Mouse (Mus musculus): ENCODE results near the gene Cbln3. TPM values are rescaled to one million over a fixed set of nuclear protein-coding genes. Genes with fewer than 3 reads are reported as not detected.

Gene Cbln3
- polyA plus RNA-seq, 1 experiment from 2014 or later: 0.42 TPM

DNA sequence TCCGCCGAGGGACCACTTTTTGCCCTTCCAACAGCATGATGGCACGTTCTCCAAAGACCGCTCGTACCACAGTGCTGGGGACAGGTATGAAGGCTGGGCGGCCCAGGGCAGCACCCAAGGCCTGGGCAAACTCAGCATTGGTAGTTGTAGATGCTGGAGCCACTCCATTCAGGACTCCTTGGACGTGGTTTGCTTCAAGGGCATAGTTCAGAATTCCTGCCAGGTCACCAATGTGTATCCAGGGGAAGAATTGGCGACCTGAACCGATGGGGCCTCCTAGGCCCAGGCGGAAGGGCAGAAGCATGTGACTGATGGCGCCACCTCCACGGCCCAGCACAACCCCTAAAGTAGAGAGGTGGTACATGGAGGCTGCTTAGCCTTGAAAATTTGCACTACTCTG is 13.5 kb upstream of the Cbln3 start:
- H3K4me3 ChIP-seq (replicated peaks): no peak overlapping the region
- H3K27ac ChIP-seq: no peak overlapping the region
- H3K4me2 ChIP-seq: no peak overlapping the region
- no peak for ATAC-seq (ENCODE audit: insufficient read depth, low FRiP score, low read depth)
- WGBS: 90% methylated on average over 12 of the region's 12 CpGs
- H3K27me3 ChIP-seq (replicated peaks): no peaks in the 10 kb centered on the region
- H3K36me3 ChIP-seq: peaks cover 46% of the 10 kb centered on the region
- H3K4me1 ChIP-seq: peaks cover 19% of the 10 kb centered on the region; the same call in 1 of the 2 replicates
- H3K9ac ChIP-seq: no peak overlapping the region
- H3K9me3 ChIP-seq: no peaks in the 10 kb centered on the region

GRCm38 (mm10) chr14:55886571-55887382 is 2.6 kb upstream of the Cbln3 start:
- Histone ChIP-seq H3K9ac (0 out of 2 replicates have a peak overlapping the region, but pooled peaks have one; percentile 9), H3K27ac (peak overlapping the region; percentile 97; the same call in 1 of the 2 replicates), H3K27me3 (replicated peaks) (no peaks in the 10 kb centered on the region), H3K4me1 (peaks cover 32% of the 10 kb centered on the region), H3K4me2 (peak overlapping the region; percentile 85), H3K4me3 (replicated peaks) (peak overlapping the region; percentile 76; the same call in 1 of the 2 replicates), H3K36me3 (peaks cover 44% of the 10 kb centered on the region), H3K9me3 (no peaks in the 10 kb centered on the region)
- ATAC-seq (ENCODE audit: insufficient read depth, low FRiP score, low read depth): no peak
- WGBS: 83% methylated on average over 24 of the region's 24 CpGs

DNA sequence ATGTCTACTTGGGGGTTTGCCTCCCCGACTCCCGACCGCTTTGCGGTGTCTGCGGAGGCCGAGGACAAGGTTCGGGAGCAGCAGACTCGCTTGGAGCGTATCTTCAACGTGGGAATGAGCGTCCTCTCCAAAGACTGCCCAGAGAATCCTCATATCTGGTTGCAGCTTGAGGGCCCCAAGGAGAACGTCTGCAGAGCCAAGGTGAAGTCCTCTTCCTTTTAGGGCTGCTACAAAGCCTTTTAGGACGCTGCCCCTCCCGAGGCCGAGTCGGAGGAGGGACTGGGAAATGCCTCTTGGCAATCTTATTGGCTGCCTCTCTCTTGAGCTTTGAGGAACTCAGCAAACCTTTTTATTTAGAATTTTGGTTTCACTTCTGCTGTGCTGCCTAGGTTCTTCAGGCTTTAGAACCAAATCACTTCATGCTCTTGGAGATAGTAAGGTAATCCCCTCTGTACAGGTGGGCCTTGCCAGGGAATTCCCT is 1.6 kb upstream of the Cbln3 start:
- 1% methylated on average over 16 of the region's 16 CpGs for WGBS
- Histone ChIP-seq H3K36me3 (peaks cover 35% of the 10 kb centered on the region), H3K4me3 (replicated peaks) (peak overlapping the region; percentile 76), H3K4me2 (peak overlapping the region; percentile 85), H3K27me3 (replicated peaks) (no peaks in the 10 kb centered on the region), H3K27ac (peak overlapping the region; percentile 97), H3K9ac (peak overlapping the region; percentile 83), H3K9me3 (no peaks in the 10 kb centered on the region), H3K4me1 (peaks cover 32% of the 10 kb centered on the region)
- ATAC-seq (ENCODE audit: insufficient read depth, low FRiP score, low read depth): no peak

DNA sequence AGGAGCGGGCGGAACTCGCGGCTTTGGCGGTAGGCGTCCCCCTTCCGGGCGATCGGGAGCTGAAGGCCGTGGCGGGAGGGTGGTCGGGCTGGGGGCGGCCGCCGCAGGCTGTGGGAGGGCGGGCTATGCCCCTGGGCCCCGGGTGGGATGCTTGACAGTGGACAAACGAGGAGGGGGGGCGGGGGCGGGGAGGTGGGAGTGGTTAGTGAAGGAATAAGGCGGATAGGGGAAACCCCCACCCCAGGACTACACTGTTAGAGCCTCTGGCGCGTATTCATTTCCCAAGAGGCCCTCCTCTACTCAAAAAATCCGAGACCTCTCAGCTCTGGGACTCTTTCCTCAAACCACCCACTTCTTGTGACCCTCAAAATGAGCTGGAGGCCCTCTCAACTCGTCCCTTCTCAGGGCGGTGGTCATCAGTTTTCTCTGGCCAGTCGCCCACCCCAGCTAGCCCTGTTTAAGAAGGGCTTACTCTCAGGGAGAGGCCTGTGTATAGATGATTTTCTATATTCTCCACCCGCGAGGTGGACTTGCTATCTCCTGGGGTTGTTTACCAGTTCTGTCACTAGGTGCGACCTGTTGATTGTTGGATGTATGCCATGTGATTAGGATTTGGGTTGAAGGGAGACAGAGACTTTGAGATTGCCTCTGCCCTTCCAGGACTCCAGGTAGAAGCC is 1.1 kb upstream of the Cbln3 start:
- Histone ChIP-seq H3K27me3 (replicated peaks) (no peaks in the 10 kb centered on the region), H3K4me3 (replicated peaks) (peak overlapping the region; percentile 76), H3K4me1 (peaks cover 32% of the 10 kb centered on the region), H3K36me3 (peaks cover 31% of the 10 kb centered on the region), H3K9me3 (no peaks in the 10 kb centered on the region), H3K27ac (peak overlapping the region; percentile 97), H3K4me2 (peak overlapping the region; percentile 85), H3K9ac (peak overlapping the region; percentile 83)
- under 1% methylated on average over 29 of the region's 30 CpGs for WGBS
- ATAC-seq (ENCODE audit: insufficient read depth, low FRiP score, low read depth): peak; percentile 51; the same call in 1 of the 2 replicates

GRCm38 (mm10) chr14:55884713-55885113 is 521 bp upstream of the Cbln3 start, which contains the start of gene Khnyn:
Gene Khnyn, plus strand, starts transcription at chr14:55884947.
- peak within 1 kb of the TSS; percentile 83 for H3K9ac ChIP-seq
- H3K27me3 ChIP-seq (replicated peaks): no peaks in the 10 kb centered on the region
- peak; percentile 93 for ATAC-seq (ENCODE audit: insufficient read depth, low FRiP score, low read depth)
- H3K36me3 ChIP-seq: peaks cover 27% of the 10 kb centered on the region
- H3K9me3 ChIP-seq: no peaks in the 10 kb centered on the region
- H3K4me1 ChIP-seq: peaks cover 32% of the 10 kb centered on the region
- H3K4me2 ChIP-seq: peak within 1 kb of the TSS; percentile 85
- peak within 1 kb of the TSS; percentile 76 for H3K4me3 ChIP-seq (replicated peaks)
- 1% methylated on average over 28 of the region's 30 CpGs for WGBS
- H3K27ac ChIP-seq: peak within 1 kb of the TSS; percentile 97

DNA sequence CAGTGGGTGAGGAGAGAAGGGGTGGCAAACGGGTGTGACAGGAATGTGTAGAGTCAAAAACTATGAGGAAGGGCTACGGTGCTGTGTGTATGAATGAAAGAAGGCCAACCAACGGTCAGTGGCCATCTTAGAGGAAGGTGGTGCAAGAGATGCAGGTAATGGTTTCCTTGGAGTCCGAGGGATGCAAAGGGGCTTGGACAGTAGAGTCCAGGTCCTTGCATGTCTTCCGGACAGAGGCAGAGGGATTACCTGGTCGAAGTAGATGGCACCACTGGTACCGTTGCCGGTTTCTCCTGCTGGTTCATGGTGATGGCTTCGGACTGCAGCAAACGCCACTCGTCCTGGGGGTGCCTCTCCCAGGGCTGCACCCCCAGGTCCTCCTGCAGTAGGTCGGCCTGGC is 529 bp downstream of the Cbln3 start:
- Histone ChIP-seq H3K9ac (no peak overlapping the region), H3K27ac (peak overlapping the region; percentile 97), H3K27me3 (replicated peaks) (no peaks in the 10 kb centered on the region), H3K36me3 (peaks cover 19% of the 10 kb centered on the region; the same call in 1 of the 2 replicates), H3K4me1 (peaks cover 32% of the 10 kb centered on the region), H3K4me2 (no peak overlapping the region), H3K4me3 (replicated peaks) (no peak overlapping the region), H3K9me3 (no peaks in the 10 kb centered on the region)
- 90% methylated on average over 12 of the region's 12 CpGs for WGBS
- ATAC-seq (ENCODE audit: insufficient read depth, low FRiP score, low read depth): no peak

DNA sequence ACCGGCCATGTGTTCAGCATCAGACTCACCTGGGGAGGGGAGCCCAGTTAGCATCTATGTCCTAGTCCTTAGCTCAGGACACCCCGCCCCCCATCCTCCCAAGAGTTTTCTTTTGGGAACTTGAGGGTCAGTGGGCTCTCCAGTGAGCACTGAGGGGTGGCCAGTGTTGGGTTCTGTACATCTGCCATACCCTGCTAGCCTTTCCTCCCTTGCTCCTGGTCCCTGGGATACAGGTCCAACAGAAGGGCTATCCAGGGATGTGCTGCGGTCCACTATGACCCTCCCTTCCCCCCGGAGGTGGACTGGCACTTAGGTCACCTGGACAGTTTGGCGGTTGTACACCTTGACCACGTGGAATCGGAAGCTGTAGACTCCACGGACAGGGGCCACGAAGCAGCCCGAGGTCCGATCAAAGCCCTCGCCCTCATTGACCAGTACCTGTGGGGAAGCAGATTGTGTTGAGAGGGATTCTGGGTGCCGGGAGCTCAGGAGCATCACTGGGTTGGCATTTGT is 987 bp downstream of the Cbln3 start:
- Histone ChIP-seq H3K4me1 (peaks cover 32% of the 10 kb centered on the region), H3K4me2 (no peak overlapping the region), H3K27me3 (replicated peaks) (no peaks in the 10 kb centered on the region), H3K9ac (no peak overlapping the region), H3K27ac (peak overlapping the region; percentile 58), H3K4me3 (replicated peaks) (no peak overlapping the region), H3K9me3 (no peaks in the 10 kb centered on the region), H3K36me3 (peaks cover 14% of the 10 kb centered on the region; the same call in 1 of the 2 replicates)
- WGBS: 90% methylated on average over 13 of the region's 13 CpGs
- no peak for ATAC-seq (ENCODE audit: insufficient read depth, low FRiP score, low read depth)

DNA sequence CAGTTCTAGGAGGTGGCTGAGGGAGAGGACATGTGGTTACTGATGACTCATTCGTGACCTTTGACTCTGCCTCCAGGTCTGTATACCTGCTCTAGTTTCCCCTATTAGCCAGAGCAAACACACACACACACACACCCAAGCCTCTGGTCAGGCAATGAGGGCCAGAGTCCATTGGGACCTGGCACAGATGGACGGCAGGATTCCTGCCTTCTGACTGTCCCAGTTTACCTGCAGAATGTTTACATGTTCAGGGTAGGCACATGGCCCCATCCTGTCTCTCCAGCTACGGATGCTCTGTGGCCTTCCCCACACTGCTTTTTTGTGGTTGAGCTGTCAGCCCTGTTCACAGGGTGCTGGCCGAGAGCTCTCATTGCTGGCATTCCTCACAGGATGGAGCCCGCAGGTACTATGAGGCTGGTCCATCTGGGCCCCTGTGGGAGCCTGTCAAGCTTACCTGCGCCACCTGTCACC is 2.0 kb downstream of the Cbln3 start:
- peak; percentile 61 for ATAC-seq (ENCODE audit: insufficient read depth, low FRiP score, low read depth)
- Histone ChIP-seq H3K36me3 (peaks cover 7% of the 10 kb centered on the region; the same call in 1 of the 2 replicates), H3K9me3 (no peaks in the 10 kb centered on the region), H3K4me3 (replicated peaks) (no peak overlapping the region), H3K4me2 (no peak overlapping the region), H3K4me1 (peaks cover 29% of the 10 kb centered on the region), H3K27me3 (replicated peaks) (no peaks in the 10 kb centered on the region), H3K27ac (peak overlapping the region; percentile 58), H3K9ac (no peak overlapping the region)
- WGBS: 41% methylated on average over 6 of the region's 6 CpGs

- peaks cover 17% of the 10 kb centered on the region for H3K4me1 ChIP-seq
- WGBS: 68% methylated on average over 8 of the region's 8 CpGs
- no peaks in the 10 kb centered on the region for H3K27me3 ChIP-seq (replicated peaks)
- no peaks in the 10 kb centered on the region for H3K9me3 ChIP-seq
- no peak overlapping the region for H3K4me2 ChIP-seq
- no peaks in the 10 kb centered on the region for H3K36me3 ChIP-seq
- no peak overlapping the region for H3K9ac ChIP-seq
- H3K27ac ChIP-seq: no peak overlapping the region
- no peak for ATAC-seq (ENCODE audit: insufficient read depth, low FRiP score, low read depth)
- no peak overlapping the region for H3K4me3 ChIP-seq (replicated peaks)
Observed at GRCm38 (mm10) chr14:55880982-55881381, 3.2 kb downstream of the Cbln3 start.

DNA sequence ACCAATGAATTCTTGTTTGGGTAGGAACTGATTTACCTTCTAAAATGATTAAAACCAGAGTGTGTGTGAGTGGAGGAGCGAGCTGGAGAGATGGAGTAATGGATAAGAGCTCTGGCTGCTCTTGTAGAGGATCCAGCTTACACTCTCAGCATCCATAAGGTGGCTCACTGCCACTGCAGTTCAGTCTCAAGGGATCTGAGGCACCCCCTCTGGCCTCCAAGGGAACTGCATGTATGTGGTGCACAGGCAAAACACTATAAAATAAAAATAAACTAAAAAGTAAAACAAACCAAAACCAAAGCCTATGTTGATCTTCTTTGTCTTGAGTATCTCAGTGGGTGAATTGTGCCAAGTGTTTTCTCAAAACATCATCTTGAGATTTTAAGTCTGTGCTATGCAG is 4.6 kb downstream of the Cbln3 start:
- H3K36me3 ChIP-seq: no peaks in the 10 kb centered on the region
- H3K27ac ChIP-seq: no peak overlapping the region
- no peak overlapping the region for H3K9ac ChIP-seq
- H3K4me2 ChIP-seq: no peak overlapping the region
- WGBS: 47% methylated on average over 1 of the region's 1 CpGs
- no peaks in the 10 kb centered on the region for H3K9me3 ChIP-seq
- H3K4me3 ChIP-seq (replicated peaks): no peak overlapping the region
- H3K27me3 ChIP-seq (replicated peaks): no peaks in the 10 kb centered on the region
- H3K4me1 ChIP-seq: peaks cover 16% of the 10 kb centered on the region
- ATAC-seq (ENCODE audit: insufficient read depth, low FRiP score, low read depth): no peak

DNA sequence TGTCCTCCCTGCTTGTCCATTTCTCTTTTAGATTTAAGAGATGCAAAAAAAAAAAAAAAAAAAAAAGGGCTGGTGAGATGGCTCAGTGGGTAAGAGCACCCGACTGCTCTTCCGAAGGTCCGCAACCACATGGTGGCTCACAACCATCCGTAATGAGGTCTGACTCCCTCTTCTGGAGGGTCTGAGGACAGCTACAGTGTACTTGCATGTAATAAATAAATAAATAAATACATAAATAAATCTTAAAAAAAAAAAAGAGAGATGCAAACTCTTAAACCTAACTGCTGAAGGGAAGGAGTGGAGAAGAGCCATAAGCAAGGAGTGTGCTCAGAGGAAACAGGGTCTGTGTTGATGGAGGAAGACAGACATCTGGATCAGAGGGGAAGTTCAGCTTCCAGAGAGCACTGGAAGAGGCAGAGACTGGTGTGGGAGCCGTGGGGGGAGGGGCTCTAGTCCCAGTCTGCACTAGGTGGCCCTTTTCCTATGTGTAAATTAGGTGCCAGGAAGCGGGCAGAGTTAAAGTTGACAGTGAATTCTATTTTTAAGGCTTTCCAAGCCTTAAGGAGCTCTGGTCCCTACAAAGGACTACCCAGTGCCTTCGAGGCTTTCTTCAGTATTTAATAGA is 5.8 kb downstream of the Cbln3 start:
- Histone ChIP-seq H3K9me3 (no peaks in the 10 kb centered on the region), H3K4me3 (replicated peaks) (no peak overlapping the region), H3K4me2 (no peak overlapping the region), H3K9ac (no peak overlapping the region), H3K36me3 (no peaks in the 10 kb centered on the region), H3K27ac (no peak overlapping the region), H3K4me1 (peaks cover 14% of the 10 kb centered on the region), H3K27me3 (replicated peaks) (no peaks in the 10 kb centered on the region)
- ATAC-seq (ENCODE audit: insufficient read depth, low FRiP score, low read depth): no peak
- 24% methylated on average over 7 of the region's 7 CpGs for WGBS
